Mouse (Mus musculus) embryonic fibroblast, embryonic 13.5 days (primary cell): ENCODE measurements around the gene Mas1. TPM values are rescaled to one million over a fixed set of nuclear protein-coding genes. Genes with fewer than 3 reads are reported as not detected.
"Not testable (repeated sequence)": the region's sequence is repeated elsewhere in the genome, so short reads cannot be mapped to it uniquely, and the experiment has no call there.

Experiments used
- H3K27ac ChIP-seq: 2 replicates; pipeline ENCODE4 v1.5.1; 2012; ENCODE audit warnings: low read length, control low read depth, inconsistent platforms; ENCODE audit not compliant: insufficient read depth
- H3K4me1 ChIP-seq: 2 replicates; pipeline ENCODE4 v1.6.1; 2011; ENCODE audit warnings: low read length; ENCODE audit not compliant: control insufficient read depth, insufficient read depth
- H3K4me3 ChIP-seq: 2 replicates; pipeline ENCODE4 v1.5.1; 2011; ENCODE audit warnings: mild to moderate bottlenecking, control low read depth, low read length; ENCODE audit not compliant: insufficient read depth
- CTCF ChIP-seq: IDR thresholded peaks from 2 replicates; pipeline ENCODE4 v1.5.1; 2011; ENCODE audit warnings: mild to moderate bottlenecking, control low read depth, low read length, moderate library complexity, borderline replicate concordance; ENCODE audit not compliant: insufficient read depth
- POLR2A ChIP-seq: IDR thresholded peaks from 2 replicates; pipeline ENCODE4 v1.6.1; 2011; ENCODE audit warnings: low read depth, mild to moderate bottlenecking, control low read depth, low read length, moderate library complexity
- polyA plus RNA-seq: library from polyadenylated mRNA; stranded (reverse); fragments of >200 nt; gene quantifications from 2 replicates; pipeline ENCODE4 v1.2.4, GENCODE M21; 2011; ENCODE audit warnings: low read depth; ENCODE audit not compliant: missing spikeins, insufficient read length

Gene Mas1
- polyA plus RNA-seq, 1 experiment: not detected

- no peaks in the 10 kb centered on the region for H3K4me1 ChIP-seq
- no peak overlapping the region for H3K27ac ChIP-seq
- H3K4me3 ChIP-seq: no peak overlapping the region
- TF ChIP-seq POLR2A (no peak), CTCF (no peak)
These were observed 35.7 kb upstream of the Mas1 start for GRCm38 (mm10) chr17:12903372-12904333.

- Histone ChIP-seq H3K27ac (no peak overlapping the region), H3K4me1 (no peaks in the 10 kb centered on the region), H3K4me3 (no peak overlapping the region)
- TF ChIP-seq POLR2A: no peak
- no peak for TF ChIP-seq CTCF
These were observed 34.3 kb upstream of the Mas1 start for GRCm38 (mm10) chr17:12902291-12902690.

GRCm38 (mm10) chr17:12898607-12899006 lies 30.7 kb upstream of the Mas1 start:
- not testable (repeated sequence) for H3K27ac ChIP-seq, H3K4me1 ChIP-seq, H3K4me3 ChIP-seq

- H3K4me1 ChIP-seq: no peaks in the 10 kb centered on the region
- TF ChIP-seq CTCF (no peak), POLR2A (no peak)
- H3K4me3 ChIP-seq: no peak overlapping the region
- no peak overlapping the region for H3K27ac ChIP-seq
These were observed 29.7 kb upstream of the Mas1 start for GRCm38 (mm10) chr17:12897674-12898073.

- no peaks in the 10 kb centered on the region for H3K4me1 ChIP-seq
- no peak overlapping the region for H3K27ac ChIP-seq
- TF ChIP-seq CTCF: no peak
- TF ChIP-seq POLR2A: no peak
- no peak overlapping the region for H3K4me3 ChIP-seq
These were observed 24.1 kb upstream of the Mas1 start for GRCm38 (mm10) chr17:12892033-12892432.

- no peak for TF ChIP-seq POLR2A
- no peak for TF ChIP-seq CTCF
- Histone ChIP-seq H3K4me3 (no peak overlapping the region), H3K27ac (no peak overlapping the region), H3K4me1 (no peaks in the 10 kb centered on the region)
These were observed 23.1 kb upstream of the Mas1 start for GRCm38 (mm10) chr17:12891054-12891453.

- Histone ChIP-seq H3K4me3 (no peak overlapping the region), H3K27ac (no peak overlapping the region), H3K4me1 (no peaks in the 10 kb centered on the region)
- TF ChIP-seq POLR2A (no peak), CTCF (no peak)
These were observed 19.3 kb upstream of the Mas1 start for GRCm38 (mm10) chr17:12887021-12887775.

GRCm38 (mm10) chr17:12886620-12887019 lies 18.7 kb upstream of the Mas1 start:
- no peak for TF ChIP-seq CTCF
- no peak for TF ChIP-seq POLR2A
- no peaks in the 10 kb centered on the region for H3K4me1 ChIP-seq
- no peak overlapping the region for H3K4me3 ChIP-seq
- no peak overlapping the region for H3K27ac ChIP-seq

GRCm38 (mm10) chr17:12881216-12881615 lies 13.3 kb upstream of the Mas1 start:
- TF ChIP-seq CTCF (no peak), POLR2A (no peak)
- no peaks in the 10 kb centered on the region for H3K4me1 ChIP-seq
- no peak overlapping the region for H3K4me3 ChIP-seq
- no peak overlapping the region for H3K27ac ChIP-seq

- Histone ChIP-seq H3K4me1 (no peaks in the 10 kb centered on the region), H3K27ac (no peak overlapping the region), H3K4me3 (no peak overlapping the region)
- TF ChIP-seq CTCF (no peak), POLR2A (no peak)
These were observed 12.2 kb upstream of the Mas1 start for GRCm38 (mm10) chr17:12880178-12880577.
